Mouse (Mus musculus) gastrocnemius, adult 18-20 months (tissue): ENCODE results near the gene Rpusd4. TPM values are rescaled to one million over a fixed set of nuclear protein-coding genes. Genes with fewer than 3 reads are reported as not detected.

ENCODE experiments used
- total RNA-seq, 2 experiments: library from RNA; stranded (reverse); gene quantifications; 2 replicates each; pipeline ENCODE4 v1.2.3; 2021

The Rpusd4 gene
- total RNA-seq, 2 experiments from 2014 or later = 7.0 TPM

Other genes with a start within 250 kb of the Rpusd4 start
- gene St3gal4, start 148.6 kb upstream of the Rpusd4 start, total RNA-seq = 1 to 10 TPM; 4.2 TPM
- 1 to 10 TPM; 7.5 to 10.0 TPM for gene Dcps, start 91.8 kb upstream of the Rpusd4 start, total RNA-seq
- gene Srpr, start 67.7 kb upstream of the Rpusd4 start, total RNA-seq = 100 to 1,000 TPM; 228 to 237 TPM
- 10 to 100 TPM; 24.4 to 35.0 TPM for gene Tirap, start 67.6 kb upstream of the Rpusd4 start, total RNA-seq
- 10 to 100 TPM; 14.6 to 19.5 TPM for gene Foxred1, start 56.8 kb upstream of the Rpusd4 start, total RNA-seq
- gene Fam118b, start 60 bp upstream of the Rpusd4 start, total RNA-seq = 10 to 100 TPM; 22.6 to 28.3 TPM
- 10 to 100 TPM in 1 of 2 experiments, 1 to 10 TPM in 1; 9.5 to 10.4 TPM for gene Cdon, start 153.3 kb downstream of the Rpusd4 start, total RNA-seq